Mouse (Mus musculus) cortical plate, adult 2 months (tissue): Measurements from ENCODE around the gene Dcxr. TPM values are rescaled to one million over a fixed set of nuclear protein-coding genes. Genes with fewer than 3 reads are reported as not detected.

ENCODE experiments used
- H3K27ac ChIP-seq: fragments of 200-500 bp; 2 replicates; pipeline ENCODE4 v1.5.1; 2012; ENCODE audit warnings: low read length, control low read depth, inconsistent platforms; ENCODE audit not compliant: insufficient read depth
- H3K4me1 ChIP-seq: fragments of 200-500 bp; 2 replicates; pipeline ENCODE4 v1.6.1; 2011; ENCODE audit warnings: low read length; ENCODE audit not compliant: control insufficient read depth, insufficient read depth
- H3K4me3 ChIP-seq: fragments of 200-500 bp; 2 replicates; pipeline ENCODE4 v1.5.1; 2011; ENCODE audit warnings: mild to moderate bottlenecking, low read length, control low read depth; ENCODE audit not compliant: insufficient read depth
- CTCF ChIP-seq: fragments of 200-500 bp; IDR thresholded peaks from 2 replicates; pipeline ENCODE4 v1.5.1; 2011; ENCODE audit warnings: mild to moderate bottlenecking, control low read depth, low read length; ENCODE audit not compliant: insufficient read depth; ENCODE audit errors: extremely low read depth
- POLR2A ChIP-seq: fragments of 200-500 bp; IDR thresholded peaks from 2 replicates; pipeline ENCODE4 v1.6.1; 2011; ENCODE audit warnings: mild to moderate bottlenecking, low read length, control low read depth; ENCODE audit not compliant: insufficient read depth; ENCODE audit errors: extremely low read depth
- polyA plus RNA-seq: library from polyadenylated mRNA; depleted of rRNA; stranded (reverse); fragments of >200 nt; gene quantifications from 2 replicates; pipeline ENCODE4 v1.2.3, GENCODE M21; 2012

Dcxr gene
- polyA plus RNA-seq, 1 experiment = 20.5 TPM

DNA sequence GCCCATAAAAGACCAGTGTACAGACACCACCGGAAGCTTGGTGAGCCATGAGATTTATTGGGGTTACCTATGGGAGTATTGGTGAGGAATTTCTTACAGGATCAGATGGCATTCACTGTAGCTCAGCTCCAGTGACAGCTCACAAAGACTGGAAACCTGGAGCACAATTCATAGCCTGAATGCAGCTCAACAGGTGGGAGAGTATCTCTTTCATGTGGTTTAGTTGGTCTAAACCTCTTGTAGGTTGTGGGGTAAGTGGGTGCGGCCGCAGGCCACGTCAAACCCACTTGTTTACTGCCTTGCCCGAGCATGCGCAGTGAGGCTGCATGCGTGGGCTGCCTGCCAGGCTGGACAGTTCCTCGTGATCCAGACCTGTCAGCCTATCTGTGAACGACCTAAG lies 33.2 kb upstream of the Dcxr start:
- no peaks in the 10 kb centered on the region for H3K4me1 ChIP-seq
- H3K4me3 ChIP-seq = no peak overlapping the region
- H3K27ac ChIP-seq = no peak overlapping the region
- TF ChIP-seq POLR2A (no peak), CTCF (no peak)

GRCm38 (mm10) chr11:120751606-120752005 lies 24.5 kb upstream of the Dcxr start:
- H3K27ac ChIP-seq = no peak overlapping the region
- H3K4me1 ChIP-seq = no peaks in the 10 kb centered on the region
- no peak overlapping the region for H3K4me3 ChIP-seq
- no peak for TF ChIP-seq CTCF
- TF ChIP-seq POLR2A = no peak

DNA sequence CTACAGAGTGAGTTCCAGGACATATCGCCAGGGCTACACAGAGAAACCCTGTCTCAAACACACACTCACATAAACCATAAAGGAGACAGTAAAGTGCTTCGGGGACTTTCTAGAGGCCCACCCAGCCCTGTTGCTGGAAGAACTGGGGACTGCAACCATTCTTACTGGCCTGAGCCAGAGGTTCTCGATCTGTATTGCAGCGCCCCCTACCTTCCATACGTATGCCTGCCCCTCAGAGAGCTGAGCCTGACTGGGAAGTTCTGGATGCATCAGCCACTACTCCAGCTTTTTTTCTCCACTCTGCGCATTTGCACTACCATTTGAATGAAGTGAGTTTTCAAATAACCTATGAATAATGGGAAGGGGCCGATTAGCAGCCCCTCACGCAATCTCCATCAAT lies 22.3 kb upstream of the Dcxr start:
- H3K27ac ChIP-seq = no peak overlapping the region
- TF ChIP-seq POLR2A = no peak
- TF ChIP-seq CTCF = peak; percentile 26; the same call in 1 of the 2 replicates
- no peaks in the 10 kb centered on the region for H3K4me1 ChIP-seq
- no peak overlapping the region for H3K4me3 ChIP-seq

DNA sequence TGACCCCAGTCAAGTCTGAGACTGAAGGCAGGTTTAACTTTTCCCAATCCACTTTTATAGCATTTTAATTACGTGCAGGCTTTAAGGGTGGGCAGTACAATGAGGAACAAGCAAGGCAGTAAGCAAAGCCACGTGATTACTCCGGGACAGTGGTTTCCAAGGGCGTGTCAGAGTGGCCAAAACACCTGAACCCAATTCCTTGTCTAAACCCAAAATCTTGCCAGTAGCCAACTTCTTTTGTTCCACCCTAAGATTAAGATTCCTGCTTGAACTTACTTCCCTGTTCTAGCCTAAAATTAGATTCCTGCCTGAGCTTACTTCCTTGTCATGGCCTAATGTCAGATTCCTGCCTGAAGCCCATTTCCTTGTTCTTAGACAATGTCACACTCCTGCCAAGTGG lies 20.9 kb upstream of the Dcxr start:
- no peak for TF ChIP-seq CTCF
- no peak overlapping the region for H3K4me3 ChIP-seq
- no peaks in the 10 kb centered on the region for H3K4me1 ChIP-seq
- no peak overlapping the region for H3K27ac ChIP-seq

DNA sequence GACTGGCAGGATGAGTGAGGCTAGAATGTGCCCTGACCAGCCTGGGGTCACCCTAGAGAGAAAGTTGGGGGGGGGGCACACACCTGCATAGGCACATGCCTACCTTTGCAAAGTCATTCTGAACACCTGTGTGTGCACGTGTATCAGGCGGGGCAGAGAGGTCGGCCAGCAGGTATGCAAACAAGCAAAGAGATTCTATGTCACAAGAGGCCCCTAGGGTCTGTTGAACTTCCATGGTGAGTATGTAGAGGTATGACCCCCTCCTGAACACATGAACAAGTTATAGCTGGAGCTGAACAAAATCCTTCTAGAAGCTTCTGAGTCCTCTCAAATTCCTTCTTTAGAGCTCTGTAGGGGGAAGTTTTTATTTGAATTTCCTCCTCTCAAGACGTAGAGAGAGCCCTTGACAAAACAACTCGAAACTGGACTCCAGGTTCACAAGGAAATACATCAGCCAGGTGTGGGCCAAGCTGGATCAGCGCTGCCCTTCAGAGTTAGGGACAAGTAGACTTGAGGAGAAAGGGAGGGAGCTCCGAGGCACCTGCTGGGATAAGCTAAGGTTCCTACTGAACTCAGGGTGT lies 17.1 kb upstream of the Dcxr start:
- no peak overlapping the region for H3K27ac ChIP-seq
- no peaks in the 10 kb centered on the region for H3K4me1 ChIP-seq
- H3K4me3 ChIP-seq = no peak overlapping the region
- TF ChIP-seq CTCF (no peak), POLR2A (no peak)

- no peak for TF ChIP-seq CTCF
- no peak for TF ChIP-seq POLR2A
- Histone ChIP-seq H3K4me3 (no peak overlapping the region), H3K27ac (no peak overlapping the region), H3K4me1 (no peaks in the 10 kb centered on the region)
Observed at GRCm38 (mm10) chr11:120740981-120741380, 13.9 kb upstream of the Dcxr start.

- H3K27ac ChIP-seq = no peak overlapping the region
- H3K4me1 ChIP-seq = no peaks in the 10 kb centered on the region
- TF ChIP-seq POLR2A = no peak
- TF ChIP-seq CTCF = no peak
- no peak overlapping the region for H3K4me3 ChIP-seq
Observed at GRCm38 (mm10) chr11:120736424-120736823, 9.3 kb upstream of the Dcxr start.

DNA sequence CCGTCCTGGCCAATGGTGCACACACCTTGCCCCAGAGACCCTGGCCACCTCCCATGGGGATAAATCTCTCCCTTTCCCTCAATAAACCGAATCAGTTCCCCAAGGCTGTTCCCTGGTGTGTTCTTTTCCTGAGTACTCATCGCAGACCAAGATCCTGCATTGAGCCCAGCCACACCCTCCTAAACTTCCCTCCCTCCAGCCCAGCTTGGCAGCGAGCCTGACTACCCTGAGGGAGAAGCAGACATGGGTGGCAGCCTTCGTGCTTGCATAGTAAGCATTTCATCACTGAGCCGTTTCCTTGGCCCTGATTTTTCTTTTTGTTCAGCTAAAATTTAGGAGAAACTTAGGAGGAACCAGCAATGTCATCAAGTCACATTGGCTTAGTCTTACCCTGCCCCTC lies 6.4 kb upstream of the Dcxr start:
- no peak for TF ChIP-seq CTCF
- no peak for TF ChIP-seq POLR2A

DNA sequence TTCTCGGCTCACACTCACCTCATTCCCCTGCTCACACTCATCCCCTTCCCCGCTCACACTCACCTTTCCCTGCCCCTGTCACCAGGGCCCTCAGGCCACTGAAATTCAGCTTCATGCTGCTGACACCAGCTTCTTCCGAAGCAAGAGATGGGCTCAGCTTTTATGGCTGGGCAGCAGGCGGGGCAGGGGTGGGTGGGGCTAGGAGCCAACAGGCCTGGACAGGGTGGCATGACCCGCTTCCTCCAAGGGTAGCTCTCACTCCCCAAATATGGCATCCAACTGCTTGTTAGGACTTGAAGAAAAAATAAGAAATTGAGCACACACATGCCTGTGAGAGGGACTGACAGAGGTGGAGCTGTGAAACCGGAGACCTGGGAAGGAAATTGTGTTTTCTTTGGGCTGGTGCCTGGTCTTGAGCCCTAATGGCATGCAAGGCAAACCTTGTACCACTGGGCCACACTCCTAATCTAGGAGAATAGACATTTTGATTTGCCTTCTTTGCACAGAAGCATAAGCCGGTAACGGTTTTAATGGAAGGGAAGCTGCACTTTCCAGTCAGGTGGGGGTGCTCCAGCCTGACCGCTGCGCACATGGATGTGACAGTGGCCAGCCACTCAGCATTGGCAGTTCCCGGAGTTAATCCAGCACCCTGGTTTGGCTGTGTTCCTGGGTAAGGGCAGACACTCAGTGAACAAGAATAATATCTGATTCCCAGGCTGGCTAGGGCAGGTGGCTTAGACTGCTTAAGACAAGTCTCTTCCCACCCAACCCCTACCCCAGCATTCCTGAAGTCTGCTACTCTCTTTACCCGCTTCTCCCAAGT lies 5.0 kb upstream of the Dcxr start, which contains the start of gene Cbr2:
Gene Cbr2 (minus strand): TSS at position 257 of the 823 bp plus-strand sequence.
- Histone ChIP-seq H3K27ac (no peak within 1 kb of the TSS), H3K4me1 (no peaks in the 10 kb centered on the region), H3K4me3 (no peak within 1 kb of the TSS)
- TF ChIP-seq CTCF (no peak), POLR2A (no peak)

More for the DNA sequence above, 6.4 kb upstream of the Dcxr start:
- H3K4me3 ChIP-seq = no peak overlapping the region
- H3K4me1 ChIP-seq = no peaks in the 10 kb centered on the region
- no peak overlapping the region for H3K27ac ChIP-seq

GRCm38 (mm10) chr11:120731395-120731794 lies 4.3 kb upstream of the Dcxr start:
- Histone ChIP-seq H3K4me1 (no peaks in the 10 kb centered on the region), H3K27ac (no peak overlapping the region), H3K4me3 (no peak overlapping the region)
- TF ChIP-seq POLR2A = no peak
- TF ChIP-seq CTCF = no peak
